Mouse (Mus musculus): ENCODE measurements around the gene Foxa1.

Gene Foxa1

GRCm38 (mm10) chr12:57541118-57541517 lies 5.6 kb downstream of the Foxa1 start:
- no peak for DNase-seq (ENCODE audit: low spot score)

- no peak for DNase-seq (ENCODE audit: low spot score)
Measured at GRCm38 (mm10) chr12:57539551-57539985, 7.1 kb downstream of the Foxa1 start.

GRCm38 (mm10) chr12:57538588-57539550 lies 7.8 kb downstream of the Foxa1 start:
- DNase-seq (ENCODE audit: low spot score), result no peak

GRCm38 (mm10) chr12:57537791-57538587 lies 8.7 kb downstream of the Foxa1 start:
- DNase-seq (ENCODE audit: low spot score), result no peak

- DNase-seq (ENCODE audit: low spot score), result no peak
Measured at GRCm38 (mm10) chr12:57536909-57537670, 9.6 kb downstream of the Foxa1 start.

- DNase-seq (ENCODE audit: low spot score), result peak; percentile 38
Measured at GRCm38 (mm10) chr12:57536056-57536908, 10.4 kb downstream of the Foxa1 start.

GRCm38 (mm10) chr12:57534879-57535611 lies 11.7 kb downstream of the Foxa1 start:
- no peak for DNase-seq (ENCODE audit: low spot score)

- DNase-seq (ENCODE audit: low spot score), result no peak
Measured at GRCm38 (mm10) chr12:57534517-57534878, 12.2 kb downstream of the Foxa1 start.

GRCm38 (mm10) chr12:57530474-57530873 lies 16.2 kb downstream of the Foxa1 start:
- no peak for DNase-seq (ENCODE audit: low spot score)

- no peak for DNase-seq (ENCODE audit: low spot score)
Measured at GRCm38 (mm10) chr12:57528335-57528734, 18.4 kb downstream of the Foxa1 start.

- no peak for DNase-seq (ENCODE audit: low spot score)
Measured at GRCm38 (mm10) chr12:57515702-57516377, 30.9 kb downstream of the Foxa1 start.

- DNase-seq (ENCODE audit: low spot score), result no peak
Measured at GRCm38 (mm10) chr12:57514552-57514951, 32.2 kb downstream of the Foxa1 start.

GRCm38 (mm10) chr12:57511560-57511959 lies 35.2 kb downstream of the Foxa1 start:
- no peak for DNase-seq (ENCODE audit: low spot score)

- no peak for DNase-seq (ENCODE audit: low spot score)
Measured at GRCm38 (mm10) chr12:57511127-57511526, 35.6 kb downstream of the Foxa1 start.

- DNase-seq (ENCODE audit: low spot score), result no peak
Measured at GRCm38 (mm10) chr12:57509726-57510125, 37.0 kb downstream of the Foxa1 start.

- no peak for DNase-seq (ENCODE audit: low spot score)
Measured at GRCm38 (mm10) chr12:57508938-57509337, 37.8 kb downstream of the Foxa1 start.

- no peak for DNase-seq (ENCODE audit: low spot score)
Measured at GRCm38 (mm10) chr12:57505329-57505728, 41.4 kb downstream of the Foxa1 start.

- no peak for DNase-seq (ENCODE audit: low spot score)
Measured at GRCm38 (mm10) chr12:57500246-57500645, 46.5 kb downstream of the Foxa1 start.

GRCm38 (mm10) chr12:57496347-57497119 lies 50.2 kb downstream of the Foxa1 start:
- DNase-seq (ENCODE audit: low spot score), result peak; percentile 68
